ENCODE assay signal across 18 mouse cellular contexts in genomic region chr12:89239826-89240225, GRCm38 (mm10).
DNase-seq lines count a peak whose midpoint lies in the region; ATAC-seq and TF ChIP-seq lines count a peak whose summit lies in the region.
"Had no signal": no experiment of that assay in that cellular context is flagged by ENCODE, and none has a peak within 500 bp of the region (broad histone marks: within the 10 kb centered on the region; RNA-seq: fewer than 3 reads in every experiment).

No protein-coding gene starts in this region.

- TF ChIP-seq EP300 in lung, postnatal 0 days (IDR thresholded peaks at IDR 0.05), result no peak

- no peak overlapping the region for H3K4me3 ChIP-seq in kidney, embryonic 16.5 days (ENCODE audit: low read length)
- no peak overlapping the region for H3K4me3 ChIP-seq in lung, postnatal 0 days (ENCODE audit: low read depth, low read length)
- H3K4me3 ChIP-seq: embryonic facial prominence, embryonic 12.5 days; erythroblast, embryonic 14.5 days; limb, embryonic 15.5 days had no signal

- H3K4me2 ChIP-seq in kidney, embryonic 16.5 days (replicated peaks; ENCODE audit: low read depth, low read length), result no peak overlapping the region
- H3K4me2 ChIP-seq in lung, postnatal 0 days (replicated peaks; ENCODE audit: low read depth, low read length), result no peak overlapping the region
- H3K4me2 ChIP-seq: embryonic facial prominence, embryonic 12.5 days; limb, embryonic 15.5 days had no signal

- no peaks in the 10 kb centered on the region; the same call in 1 of the 2 replicates for H3K9me3 ChIP-seq in kidney, embryonic 16.5 days (ENCODE audit: low read length)
- no peaks in the 10 kb centered on the region for H3K9me3 ChIP-seq in lung, postnatal 0 days (ENCODE audit: low read length)
- H3K9me3 ChIP-seq: limb, embryonic 15.5 days had no signal

- 17% methylated on average over 1 of the region's 1 CpGs for WGBS in kidney, embryonic 16.5 days
- 8% methylated on average over 1 of the region's 1 CpGs for WGBS in lung, postnatal 0 days

- no peak overlapping the region for H3K9ac ChIP-seq in kidney, embryonic 16.5 days (replicated peaks; ENCODE audit: low read length)
- no peak overlapping the region for H3K9ac ChIP-seq in lung, postnatal 0 days (replicated peaks; ENCODE audit: low read depth)
- H3K9ac ChIP-seq: embryonic facial prominence, embryonic 12.5 days; limb, embryonic 15.5 days had no signal

- no peaks in the 10 kb centered on the region for H3K4me1 ChIP-seq in kidney, embryonic 16.5 days (ENCODE audit: insufficient read depth, low read length)
- no peaks in the 10 kb centered on the region for H3K4me1 ChIP-seq in lung, postnatal 0 days (ENCODE audit: insufficient read depth, low read depth, low read length)
- H3K4me1 ChIP-seq: embryonic facial prominence, embryonic 12.5 days; limb, embryonic 15.5 days had no signal

- H3K27ac ChIP-seq in kidney, embryonic 16.5 days (ENCODE audit: low read length), result no peak overlapping the region
- H3K27ac ChIP-seq in lung, postnatal 0 days (ENCODE audit: low read length), result no peak overlapping the region
- H3K27ac ChIP-seq: embryonic facial prominence, embryonic 12.5 days; limb, embryonic 15.5 days had no signal

- ATAC-seq in kidney, embryonic 16.5 days (ENCODE audit: low FRiP score, low TSS enrichment), result peak; percentile 51
- ATAC-seq in lung, postnatal 0 days, result peak; percentile 79
- ATAC-seq: forebrain, embryonic 14.5 days; hindbrain, embryonic 16.5 days had no signal

- DNase-seq in kidney, postnatal 36 days, result no peak
- DNase-seq in retina, postnatal 1 day, result peak; percentile 16
- no peak for DNase-seq in retina, embryonic 14.5 days (ENCODE audit: low spot score)
- peak; percentile 44 for DNase-seq in lung, postnatal 0 days (ENCODE audit: low spot score)
- DNase-seq in heart, adult 18-20 months, result no peak
- no peak for DNase-seq in right cerebral cortex, adult 2 months (ENCODE audit: low spot score in 2 of 2)
- DNase-seq: adrenal gland, postnatal 36 days; B cell, adult 2 months; cerebellum, adult 2 months; gastrocnemius, postnatal 14 days; kidney, adult 18-20 months; right cerebral cortex, adult 18-20 months had no signal

- H3K36me3 ChIP-seq in kidney, embryonic 16.5 days (ENCODE audit: insufficient read depth, low read length), result no peaks in the 10 kb centered on the region
- no peaks in the 10 kb centered on the region for H3K36me3 ChIP-seq in lung, postnatal 0 days (ENCODE audit: insufficient read depth, low read length)
- H3K36me3 ChIP-seq: embryonic facial prominence, embryonic 12.5 days; limb, embryonic 15.5 days had no signal

- TF ChIP-seq CTCF in lung, postnatal 0 days (IDR thresholded peaks at IDR 0.05), result no peak

- H3K27me3 ChIP-seq in kidney, embryonic 16.5 days (ENCODE audit: insufficient read depth, low read length), result no peaks in the 10 kb centered on the region
- H3K27me3 ChIP-seq in lung, postnatal 0 days (replicated peaks; ENCODE audit: insufficient read depth, low read length), result no peaks in the 10 kb centered on the region
- H3K27me3 ChIP-seq: embryonic facial prominence, embryonic 12.5 days; limb, embryonic 15.5 days had no signal

Comparison
In these comparisons a context has a peak if more than half of its experiments do, and no peak if none do; other contexts are left out.
1. DNase-seq: peak in retina, postnatal 1 day (single experiment) and lung, postnatal 0 days (single experiment); none in kidney, postnatal 36 days (0 of 2), retina, embryonic 14.5 days (single experiment), heart, adult 18-20 months (0 of 2) and right cerebral cortex, adult 2 months (0 of 2).